Mouse (Mus musculus): ENCODE results near the gene Esp6.

GRCm38 (mm10) chr17:40531147-40531546 is 30.2 kb upstream of the Esp6 start:
- TF ChIP-seq CTCF (IDR thresholded peaks at IDR 0.05; ENCODE audit: borderline replicate concordance, extremely low read depth, insufficient read depth, insufficient read length) (no peak), POLR2A (IDR thresholded peaks at IDR 0.05; ENCODE audit: borderline replicate concordance, extremely low read depth, insufficient read depth, insufficient read length, poor library complexity, severe bottlenecking) (no peak)
